Mouse (Mus musculus): ENCODE data around the gene Slc25a22.

GRCm38 (mm10) chr7:141428701-141429100 lies 9.0 kb downstream of the Slc25a22 start:
- TF ChIP-seq GATA1 (IDR thresholded peaks at IDR 0.05; ENCODE audit: borderline replicate concordance, low read length): no peak
- TF ChIP-seq FLI1 (IDR thresholded peaks at IDR 0.05; ENCODE audit: low read length): no peak

Data from megakaryocyte, embryonic 14.5 days (primary cell).